Mouse (Mus musculus) gastrocnemius, postnatal 14 days (tissue): ENCODE data around the gene Samd1. TPM values are rescaled to one million over a fixed set of nuclear protein-coding genes. Genes with fewer than 3 reads are reported as not detected.
A peak's percentile ranks its signal among the peaks of the same experiment; 100 is the strongest.

Experiments
- DNase-seq: peaks from one replicate; pipeline ENCODE4 v3.0.0; 2021; ENCODE audit warnings: mixed read lengths
- intact Hi-C: fragments of 180-260 bp; cut with DNase I; formaldehyde crosslinking; loops from one replicate; pipeline ENCODE4 v1.15.1; 2025; ENCODE audit warnings: low total_unique reads
- total RNA-seq, 2 experiments: library from RNA; stranded (reverse); gene quantifications; 2 replicates each; pipeline ENCODE4 v1.2.3; 2021

The Samd1 gene
- total RNA-seq, 2 experiments from 2014 or later = 17.8 to 22.1 TPM

DNA sequence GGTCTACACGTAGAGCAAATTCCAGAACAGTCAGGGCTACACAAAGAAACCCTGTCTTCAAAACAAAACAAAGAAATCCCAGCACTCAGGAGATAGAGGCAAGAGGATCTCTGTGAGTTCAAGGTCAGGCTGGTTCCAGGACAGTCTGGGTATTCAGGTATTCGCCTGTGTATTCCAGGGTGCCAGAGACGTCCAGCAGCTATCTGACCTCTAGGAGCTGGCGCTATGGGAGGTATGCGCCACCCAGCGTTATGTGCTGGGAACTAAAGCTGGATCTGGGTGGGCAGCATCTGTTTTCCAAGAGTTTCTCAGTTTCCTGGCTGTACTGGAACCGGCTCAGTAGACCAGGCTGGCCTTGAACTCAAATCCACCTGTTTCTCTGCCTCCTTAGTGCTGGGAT lies 10.9 kb downstream of the Samd1 start:
- intact Hi-C loops = no loop called here
- no peak for DNase-seq

DNA sequence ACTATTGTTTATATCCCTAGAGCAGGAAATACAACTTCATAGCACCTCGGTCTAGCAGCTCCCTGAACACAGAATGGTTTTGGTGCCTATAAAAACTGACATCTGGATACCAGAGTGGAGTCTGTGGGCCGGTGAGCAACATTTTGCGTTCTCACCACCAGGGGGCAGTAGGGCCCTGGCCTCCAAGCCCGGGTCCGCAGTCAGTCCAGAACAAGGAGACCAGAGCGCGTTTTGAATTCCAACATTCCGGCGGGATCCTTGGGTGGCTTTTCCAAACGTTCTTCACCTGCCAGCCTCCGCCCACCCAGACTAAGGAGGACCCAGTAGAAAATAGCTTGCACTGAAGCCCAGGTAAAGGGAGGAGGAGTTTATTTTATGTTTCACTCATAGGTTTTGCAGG lies 12.4 kb downstream of the Samd1 start:
- intact Hi-C loops = no loop called here
- DNase-seq = peak; percentile 87

DNA sequence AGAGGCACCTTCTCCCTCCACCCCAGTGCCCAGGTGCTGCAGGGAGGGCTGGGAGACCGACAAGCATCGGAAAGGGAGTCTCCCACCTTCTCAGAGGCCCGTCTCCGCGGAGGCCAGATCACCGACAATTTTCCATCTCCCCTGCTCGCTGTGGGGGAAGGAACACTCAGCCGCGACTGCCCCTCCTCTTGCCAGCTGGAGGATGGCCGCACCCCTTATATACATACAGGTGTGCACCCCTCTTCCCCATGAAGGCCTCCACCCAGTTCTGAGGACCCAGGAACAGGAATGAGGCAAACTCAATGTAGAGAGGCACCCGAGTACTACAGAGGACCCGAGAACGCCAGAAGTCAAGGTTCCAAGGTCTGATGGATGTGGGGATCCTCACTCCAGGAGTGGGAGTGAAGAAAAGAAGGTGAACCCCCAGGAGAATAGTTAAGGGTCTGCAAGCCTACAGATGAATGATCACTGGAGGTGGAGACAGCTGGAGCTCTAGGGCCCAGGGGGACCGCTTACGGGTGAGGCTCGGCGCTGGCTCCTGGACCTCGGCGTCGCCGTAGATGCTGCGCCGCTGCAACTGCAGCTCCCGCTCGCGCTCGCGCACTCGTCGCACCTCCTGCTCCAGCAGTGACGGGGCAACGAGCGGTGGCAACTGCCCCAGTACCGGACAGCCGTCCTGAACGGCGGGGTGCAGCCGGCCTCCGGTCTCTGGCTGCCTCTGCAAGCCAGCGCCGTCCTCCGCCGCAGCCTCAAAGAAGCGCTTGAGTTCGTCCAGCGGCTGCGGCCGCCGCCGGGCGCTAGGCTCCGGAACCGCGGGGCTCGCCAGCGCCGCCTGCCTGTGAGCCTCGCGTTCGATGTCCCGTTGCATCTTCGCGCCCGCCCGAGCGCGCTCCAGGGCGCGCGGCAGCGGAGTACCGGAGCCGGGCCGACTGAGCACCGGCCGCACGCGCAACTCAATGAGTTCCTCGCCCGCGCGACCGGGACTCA lies 13.4 kb downstream of the Samd1 start:
- intact Hi-C loops = no loop called here
- DNase-seq = peak; percentile 78

DNA sequence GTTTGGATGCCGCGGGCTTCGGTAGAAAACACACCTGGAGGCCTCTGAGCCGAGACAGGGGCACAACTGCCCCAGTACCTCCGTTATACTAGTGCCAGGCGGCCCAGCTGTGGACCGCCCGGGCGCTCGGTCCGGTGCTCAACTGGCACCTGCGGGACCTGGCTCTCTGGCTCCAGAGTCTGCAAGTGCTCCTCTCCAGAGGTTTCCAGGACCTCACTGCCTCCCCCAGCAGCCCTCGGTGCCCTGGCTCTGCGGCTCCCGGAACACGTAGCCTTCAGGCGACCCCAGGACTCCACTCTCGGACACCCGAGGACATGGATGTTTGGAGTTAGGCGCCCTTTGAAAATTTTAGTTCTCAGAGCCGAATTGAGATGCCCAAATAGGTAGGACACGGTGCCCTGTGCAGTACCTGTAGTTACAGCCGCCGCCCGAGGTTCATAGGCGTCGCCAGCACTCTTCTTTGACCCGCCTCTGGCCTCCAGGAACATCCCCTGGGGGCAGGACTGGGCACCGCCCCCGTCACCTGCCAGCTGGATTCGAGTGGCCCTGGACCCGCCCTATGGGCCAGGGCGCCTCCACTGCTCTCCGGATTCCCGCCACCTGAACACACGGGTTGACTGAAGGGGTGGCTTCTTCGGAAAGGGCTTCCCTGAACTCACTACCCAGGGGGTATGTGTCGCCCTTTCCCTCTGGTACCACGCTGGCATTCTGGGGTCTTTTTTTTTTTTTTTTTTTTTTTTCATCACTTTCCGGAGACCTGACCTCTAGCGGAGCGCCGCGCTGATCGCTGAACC lies 14.4 kb downstream of the Samd1 start, which contains the start of gene 2210011C24Rik:
Gene 2210011C24Rik, minus strand, starts transcription at position 467 of the 794 bp plus-strand sequence.
- DNase-seq = no peak
- intact Hi-C loops = no loop called here

DNA sequence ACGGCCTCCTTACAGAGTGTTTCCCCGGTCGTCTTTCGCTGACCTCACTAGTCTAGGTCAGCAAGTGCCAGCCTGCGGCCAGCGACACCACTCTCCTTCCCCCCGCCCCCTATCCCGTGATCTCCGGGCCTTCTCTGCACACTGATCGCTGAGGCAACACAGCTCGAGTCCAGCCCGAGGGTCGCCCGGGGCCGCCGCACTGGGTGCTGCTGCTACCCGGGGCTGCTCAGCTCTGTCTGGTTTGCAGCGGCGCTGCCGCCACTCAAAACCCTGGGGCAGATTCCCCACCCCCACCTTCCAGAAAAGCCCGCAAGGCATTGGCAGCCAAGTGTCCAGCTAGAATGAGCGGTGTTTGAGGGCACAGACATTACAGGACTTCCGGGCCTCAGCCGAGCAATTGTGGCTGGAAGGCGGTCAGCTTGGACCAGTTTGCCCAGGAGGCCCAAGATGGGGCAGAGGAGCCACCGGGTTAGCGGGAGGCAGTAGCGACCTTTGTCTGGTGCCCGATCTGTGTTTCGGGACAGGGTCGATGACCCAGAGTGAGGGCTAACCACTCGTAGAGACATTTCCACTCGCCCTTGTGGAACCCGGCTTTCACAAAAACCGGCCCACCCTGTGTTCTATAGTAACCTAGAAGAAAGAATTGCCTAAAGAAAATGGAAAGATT lies 15.2 kb downstream of the Samd1 start:
- intact Hi-C loops = no loop called here
- DNase-seq = no peak

DNA sequence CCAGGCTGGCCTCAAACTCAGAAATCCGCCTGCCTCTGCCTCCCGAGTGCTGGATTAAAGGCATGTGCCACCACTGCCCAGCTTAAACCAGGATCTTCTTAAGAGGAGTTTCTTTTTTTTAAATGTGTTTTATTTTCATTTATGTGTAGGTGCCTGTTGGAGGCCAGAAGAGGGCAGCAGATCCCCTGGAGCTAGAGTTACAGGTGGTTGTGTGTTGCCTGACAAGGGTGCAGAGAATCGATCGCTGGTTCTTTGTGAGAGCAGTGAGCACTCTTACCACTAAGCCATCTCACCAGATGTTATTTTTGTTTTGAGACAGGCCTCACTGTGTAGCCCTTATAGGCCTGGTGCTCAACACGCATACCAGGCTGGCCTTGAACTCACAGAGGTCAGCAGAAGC lies 18.4 kb downstream of the Samd1 start:
- DNase-seq = no peak
- intact Hi-C loops = no loop called here

DNA sequence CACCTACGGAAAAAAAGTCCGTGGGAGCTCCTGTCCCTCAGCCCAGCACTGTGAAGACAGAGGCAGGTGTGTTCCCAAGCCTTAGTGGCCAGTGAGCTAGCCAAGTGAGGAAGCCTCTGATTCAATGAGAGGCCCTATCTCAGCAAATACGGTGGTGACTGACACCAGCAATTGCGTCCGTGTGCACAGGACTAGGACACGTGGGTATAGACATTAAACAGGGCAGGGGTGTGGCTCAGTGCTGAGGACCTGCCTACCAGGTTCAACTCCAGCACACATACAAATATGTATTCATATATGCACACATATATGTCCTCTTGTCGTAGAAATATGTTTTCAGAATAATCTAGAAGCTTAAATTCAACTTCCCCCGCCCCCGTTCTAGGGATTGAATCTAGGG lies 22.3 kb downstream of the Samd1 start:
- no peak for DNase-seq
- intact Hi-C loops = no loop called here

DNA sequence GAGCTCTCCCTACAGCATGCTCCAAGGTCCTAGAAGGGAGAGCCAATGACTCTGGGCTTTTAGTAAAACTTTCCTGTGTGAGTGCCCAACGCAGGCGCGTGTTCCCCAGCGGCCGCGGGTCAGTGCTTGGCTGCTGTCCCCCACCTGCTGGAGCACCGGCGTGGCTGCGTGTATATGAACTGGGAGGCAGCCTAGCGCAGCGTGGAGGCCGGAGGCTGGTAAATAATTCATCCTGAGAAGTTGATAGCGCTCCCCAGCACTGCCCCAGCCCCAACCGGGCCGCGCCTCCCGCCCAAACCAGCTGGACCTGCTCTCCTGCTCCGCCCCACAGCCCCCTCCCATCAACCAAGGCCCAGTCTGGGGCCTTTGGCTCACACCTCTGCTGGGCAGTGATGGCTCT lies 23.6 kb downstream of the Samd1 start, which contains the start of gene Palm3:
Gene Palm3, plus strand, starts transcription at position 376 of the 400 bp plus-strand sequence.
- intact Hi-C loops = no loop called here
- no peak for DNase-seq

DNA sequence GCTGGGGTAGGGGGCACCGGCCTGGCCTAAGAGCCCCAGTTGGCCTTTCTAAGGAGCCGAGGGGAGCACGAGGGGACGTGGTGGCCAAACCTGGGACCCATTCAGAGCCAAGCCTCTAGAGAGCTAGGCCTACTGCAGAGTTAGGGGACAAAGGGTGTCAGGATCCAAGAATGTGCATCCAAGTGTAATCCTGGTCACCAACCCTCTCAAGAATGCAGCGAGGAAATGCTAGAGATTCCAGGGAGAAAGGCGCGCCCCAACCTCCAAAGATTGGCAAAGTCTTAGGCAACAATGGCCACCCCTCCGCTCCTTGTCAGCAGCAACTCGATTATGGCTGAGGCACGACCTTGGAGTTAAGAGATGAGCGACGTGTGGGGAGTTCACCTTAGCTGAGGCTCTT lies 24.1 kb downstream of the Samd1 start:
- intact Hi-C loops = no loop called here
- DNase-seq = no peak

DNA sequence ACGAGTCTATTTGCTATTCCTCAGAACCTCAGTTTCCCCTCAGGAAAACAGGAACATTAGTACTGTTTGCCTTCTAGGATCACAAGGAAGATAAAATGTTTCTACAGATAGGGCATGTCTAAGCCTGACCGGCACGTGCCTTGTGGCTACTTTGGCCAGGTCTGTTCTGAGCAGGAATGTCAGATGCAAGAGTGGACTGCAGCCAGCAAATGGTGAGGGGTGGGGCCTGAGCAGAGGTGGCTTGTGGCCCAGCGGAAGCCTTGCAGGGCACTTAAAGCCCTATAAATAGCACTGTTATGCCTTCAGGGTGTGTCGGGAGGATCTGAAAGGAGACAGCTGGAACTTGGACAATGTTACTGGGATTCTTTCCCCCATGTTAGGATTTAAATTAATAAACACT lies 25.6 kb downstream of the Samd1 start:
- intact Hi-C loops = no loop called here
- DNase-seq = peak; percentile 70

DNA sequence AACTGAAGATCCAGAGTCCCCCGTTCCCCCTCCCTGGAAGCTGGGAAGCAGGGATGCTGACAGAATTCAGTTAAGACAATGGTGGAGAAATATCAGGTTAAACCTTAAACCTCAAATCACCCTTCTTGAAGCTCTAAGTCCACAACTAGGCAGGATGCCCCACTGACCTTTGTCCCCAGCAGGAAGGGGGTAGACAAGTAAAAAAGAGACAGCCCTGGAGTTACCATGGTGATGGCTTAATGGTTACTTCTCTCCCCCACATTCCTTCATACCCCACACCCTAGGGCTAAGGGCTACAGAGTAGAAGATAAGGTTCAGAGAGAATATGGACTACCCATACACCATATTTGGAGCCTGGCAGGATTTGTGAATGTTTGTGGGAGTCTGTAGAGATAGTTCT lies 26.2 kb downstream of the Samd1 start:
- DNase-seq = no peak
- intact Hi-C loops = no loop called here

DNA sequence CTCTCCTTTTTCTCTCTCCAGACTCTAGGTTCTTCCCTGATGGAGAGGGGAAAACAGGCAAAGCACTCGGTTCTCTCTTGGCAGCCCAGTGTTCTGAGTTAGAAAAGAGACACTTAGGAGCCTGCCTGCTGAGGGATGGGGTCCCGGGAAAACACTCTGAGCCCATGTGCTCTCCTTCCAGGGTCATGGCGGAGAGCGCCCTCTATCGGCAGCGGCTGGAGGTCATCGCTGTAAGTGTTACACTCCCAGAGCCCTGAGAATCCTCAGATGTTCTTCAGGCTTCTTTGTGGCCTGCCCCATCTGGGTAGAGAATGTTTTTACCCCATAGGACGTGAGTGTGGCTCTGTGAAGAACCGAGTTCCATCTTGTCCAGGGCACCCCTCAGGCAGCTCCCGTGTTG lies 26.7 kb downstream of the Samd1 start:
- peak; percentile 64 for DNase-seq
- intact Hi-C loops = no loop called here

DNA sequence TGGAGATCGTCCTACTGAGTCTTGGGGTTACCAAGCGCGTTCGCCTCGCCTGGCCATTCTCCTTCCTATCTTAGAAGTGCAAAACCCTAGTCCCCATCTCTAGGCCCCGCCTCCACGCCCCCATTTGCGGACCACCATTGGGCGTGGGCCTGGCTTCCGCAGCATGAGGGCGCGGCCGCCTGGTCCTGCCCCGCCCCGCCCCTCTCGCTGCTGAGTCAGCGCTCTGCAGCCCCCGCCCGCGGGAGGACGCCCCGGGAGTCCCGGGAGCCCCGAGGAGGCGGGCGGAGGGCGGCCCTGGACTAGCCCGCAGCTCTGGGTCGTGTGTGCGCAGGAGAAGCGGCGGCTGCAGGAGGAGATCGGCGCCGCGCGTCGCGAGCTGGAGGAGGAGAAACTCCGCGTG lies 28.4 kb downstream of the Samd1 start:
- intact Hi-C loops = no loop called here
- peak; percentile 71 for DNase-seq

DNA sequence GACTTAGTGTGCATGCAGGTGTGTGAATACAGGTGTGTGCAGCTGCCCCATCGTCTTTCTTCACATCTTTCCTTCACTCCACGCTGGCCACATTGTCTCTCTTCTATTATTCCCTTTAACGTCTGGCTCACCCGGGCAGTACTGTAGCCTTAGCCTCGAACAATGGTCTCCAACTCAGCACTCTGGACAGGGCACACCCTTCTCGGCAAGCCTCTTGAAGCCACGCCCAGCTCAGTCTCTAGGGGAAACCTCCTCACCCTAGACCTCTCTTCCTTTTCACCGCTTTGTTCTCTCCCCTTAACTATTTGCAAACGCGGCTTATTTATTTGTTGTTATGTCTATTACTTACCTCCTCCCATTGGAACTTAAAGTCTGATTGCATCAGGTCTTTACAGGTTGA lies 30.0 kb downstream of the Samd1 start:
- intact Hi-C loops = no loop called here
- no peak for DNase-seq

DNA sequence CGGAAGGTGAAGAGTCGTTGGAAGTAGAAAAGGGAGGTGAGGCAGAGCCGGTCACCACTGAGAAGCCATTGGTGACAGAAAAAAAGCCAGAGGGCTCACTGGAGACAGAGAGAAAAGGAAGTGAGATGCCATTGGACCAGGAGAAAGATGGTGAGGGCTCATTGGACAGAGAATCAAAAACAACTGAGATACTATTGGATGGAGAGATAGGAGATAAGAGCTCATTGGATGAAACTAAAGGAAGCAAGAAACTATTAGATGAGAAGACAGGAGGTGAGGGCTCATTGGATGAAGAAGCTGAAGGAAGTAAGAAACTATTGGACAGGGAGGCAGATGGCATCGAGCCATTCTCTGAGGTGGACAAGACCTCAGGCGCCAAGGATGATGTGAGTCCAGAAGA lies 31.8 kb downstream of the Samd1 start:
- intact Hi-C loops = no loop called here
- DNase-seq = no peak

DNA sequence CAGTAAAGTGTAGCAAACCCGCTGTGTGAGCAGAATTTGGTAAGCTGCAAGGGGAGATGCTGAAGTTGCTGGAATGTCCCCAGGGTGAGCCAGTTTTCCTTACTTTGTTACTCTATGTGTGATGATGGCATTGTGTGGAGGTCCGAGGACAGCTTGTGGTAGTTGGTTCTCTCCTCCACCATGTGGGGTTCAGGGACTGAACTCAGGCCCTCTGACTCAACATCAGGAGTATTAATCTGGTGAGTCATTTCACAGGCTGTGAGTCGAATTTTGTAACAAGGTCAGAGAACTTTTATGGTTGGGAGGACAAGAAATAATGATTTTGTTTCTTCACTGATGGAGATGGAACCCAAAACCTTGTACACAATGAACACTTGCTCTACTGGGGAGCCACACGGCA lies 35.3 kb downstream of the Samd1 start:
- DNase-seq = no peak
- intact Hi-C loops = no loop called here

DNA sequence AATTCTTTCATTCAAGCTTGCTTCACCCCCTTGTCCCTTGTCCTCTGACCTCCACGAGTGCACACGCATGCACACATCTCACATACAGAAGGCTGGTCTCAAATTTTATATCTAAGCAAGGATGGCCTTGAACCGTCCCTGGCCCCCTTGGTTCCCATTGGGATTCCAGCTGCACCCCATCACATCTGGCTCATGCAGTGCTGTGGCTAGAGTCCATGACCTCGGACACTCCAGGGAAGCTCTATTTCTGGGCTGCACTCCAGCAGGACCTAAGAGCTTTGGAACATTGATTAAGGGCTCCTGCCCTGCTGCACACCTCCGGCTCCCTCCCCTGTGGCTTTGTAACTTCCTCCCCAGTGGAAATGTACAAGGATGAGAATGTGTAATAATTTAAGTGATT lies 40.5 kb downstream of the Samd1 start:
- intact Hi-C loops = no loop called here
- peak; percentile 32 for DNase-seq

DNA sequence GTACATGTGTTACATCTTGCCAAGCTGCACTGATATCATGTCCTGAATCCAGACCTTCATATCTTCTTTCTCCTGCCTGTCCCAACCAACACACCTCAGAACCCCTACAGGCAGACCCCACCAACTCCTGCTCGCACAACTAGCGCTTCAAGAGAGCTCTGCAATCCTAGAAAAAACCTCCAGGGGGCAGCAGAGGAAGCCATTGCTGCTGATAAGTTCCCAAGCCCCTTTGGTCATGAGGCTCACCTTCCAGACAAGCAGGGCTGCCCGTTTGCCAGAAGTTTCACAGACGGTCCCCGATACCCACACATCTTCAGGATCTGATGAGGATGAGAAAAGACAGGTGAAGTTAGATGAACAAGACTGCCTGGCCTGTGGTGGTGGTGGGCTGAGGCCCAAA lies 41.6 kb downstream of the Samd1 start:
- peak; percentile 70 for DNase-seq
- intact Hi-C loops = no loop called here

DNA sequence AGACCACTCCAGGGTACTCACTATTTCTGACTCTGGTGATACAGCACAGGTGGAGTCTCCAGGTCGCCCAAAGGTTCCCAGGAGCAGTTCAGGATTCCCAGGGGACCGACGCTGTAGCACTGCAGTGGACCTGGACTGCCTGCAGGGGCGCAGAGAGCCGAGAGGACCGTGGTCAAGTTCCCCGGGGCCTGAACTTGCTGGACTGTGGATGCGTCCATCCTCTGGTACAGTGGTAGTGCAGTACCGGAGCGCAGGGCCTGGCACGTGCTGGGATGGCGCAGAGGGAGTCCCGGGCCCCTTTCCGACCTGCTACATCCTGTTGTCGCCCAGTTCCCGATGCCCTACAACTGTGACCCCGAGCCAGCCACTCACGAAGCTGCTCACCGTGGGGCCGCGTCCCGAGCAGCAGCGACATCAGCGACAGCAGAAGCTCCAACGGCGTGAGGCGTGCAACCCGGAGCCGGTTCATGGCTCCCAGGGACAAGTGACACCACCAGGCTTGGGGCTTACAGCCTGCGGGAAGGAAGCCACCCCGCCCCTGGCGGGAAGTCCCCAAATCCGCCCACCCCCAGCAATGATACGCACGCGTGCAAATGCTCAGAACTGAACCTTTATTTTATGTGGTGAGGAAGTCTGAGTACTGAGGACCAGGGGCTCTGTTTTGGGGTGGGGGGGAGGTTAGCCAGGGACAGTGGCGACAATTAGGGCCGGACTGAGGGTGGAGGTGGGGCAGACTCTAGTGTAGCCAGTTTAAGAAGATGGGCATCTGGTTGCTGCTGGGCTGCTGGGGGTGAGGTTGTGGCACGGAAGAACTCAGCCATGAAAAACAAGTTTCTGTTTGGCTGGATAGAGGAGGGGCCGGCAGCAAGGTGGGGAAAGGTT lies 44.8 kb downstream of the Samd1 start, which contains the start of gene Il27ra:
Gene Il27ra, minus strand, starts transcription at position 524 of the 882 bp plus-strand sequence.
- intact Hi-C loops = loop anchor here (10.0 kb wide), 1 partner anchor 132 kb away; no protein-coding TSS in a partner anchor
- DNase-seq = peak; percentile 78
